Mouse (Mus musculus): Measurements from ENCODE around the gene Atg4d. TPM values are rescaled to one million over a fixed set of nuclear protein-coding genes. Genes with fewer than 3 reads are reported as not detected.

The Atg4d gene
- polyA plus RNA-seq (2017; shearing (Covaris generic)), result 63.6 TPM

DNA sequence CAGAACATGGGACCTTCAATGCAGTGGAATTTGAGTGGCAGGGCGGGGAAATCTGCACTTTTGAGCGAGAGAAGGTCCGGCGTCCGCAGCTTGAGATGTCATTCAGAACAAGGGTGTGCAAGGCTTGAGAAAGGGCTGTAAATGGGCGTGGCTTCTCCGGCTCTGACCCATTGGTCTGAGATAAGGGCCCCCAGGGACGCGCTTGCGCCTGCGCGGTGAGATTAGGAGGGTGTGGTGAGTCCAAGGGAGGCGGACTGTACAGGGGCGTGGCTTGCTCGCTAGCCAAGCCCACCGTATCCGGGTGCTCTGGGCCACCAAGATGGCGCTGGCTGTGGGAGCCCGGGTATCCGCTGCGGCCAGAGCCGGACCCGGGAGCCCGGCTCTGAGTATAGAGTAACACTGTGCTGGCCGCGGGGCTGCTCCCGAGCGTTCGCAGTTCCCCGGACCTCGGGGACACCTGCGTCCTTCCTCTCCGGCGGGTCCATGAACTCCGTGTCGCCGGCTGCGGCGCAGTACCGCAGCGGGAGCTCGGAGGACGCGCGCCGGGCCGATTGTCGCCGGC is at the start of gene Atg4d:
Gene Atg4d, plus strand, starts transcription at position 294 of the 562 bp plus-strand sequence.

DNA sequence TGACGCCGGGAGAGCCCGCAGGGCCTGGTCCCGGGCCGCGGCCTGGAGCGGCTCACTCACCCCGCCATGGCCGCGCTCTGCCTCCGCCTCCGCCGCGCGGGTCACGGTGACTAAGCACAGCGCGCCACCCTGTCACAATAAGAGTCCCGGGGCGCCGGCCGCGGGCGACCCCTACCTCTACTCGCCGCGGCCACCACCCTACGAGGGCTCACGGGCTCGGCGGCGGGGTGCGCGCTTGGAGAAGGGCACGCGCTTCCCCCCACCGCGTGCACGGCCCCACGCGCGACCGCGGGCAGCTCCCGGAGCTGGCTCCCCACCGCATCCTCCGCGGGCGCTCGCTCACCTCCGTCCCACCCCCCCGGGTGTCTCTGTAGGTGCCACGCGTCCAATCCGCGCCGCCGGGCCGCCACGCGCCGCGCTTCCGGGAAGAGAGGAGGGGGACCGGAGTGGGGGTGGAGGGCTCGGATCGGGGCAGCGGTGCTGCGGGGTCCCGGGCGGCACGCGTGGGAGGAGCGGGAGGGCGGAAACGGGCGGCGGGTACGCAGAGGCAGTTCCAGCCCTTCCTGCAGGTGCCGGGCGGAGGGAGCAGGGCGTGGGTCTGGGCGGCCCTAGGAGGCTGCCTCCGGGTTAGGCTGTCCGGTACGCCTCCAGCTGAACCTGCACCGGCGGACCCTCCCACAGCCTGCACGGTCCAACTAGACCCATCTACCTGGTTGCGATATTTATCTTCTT is 26.2 kb upstream of the Atg4d start, which contains the start of gene Keap1:
Gene Keap1, minus strand, starts transcription at position 629 of the 732 bp plus-strand sequence.

DNA sequence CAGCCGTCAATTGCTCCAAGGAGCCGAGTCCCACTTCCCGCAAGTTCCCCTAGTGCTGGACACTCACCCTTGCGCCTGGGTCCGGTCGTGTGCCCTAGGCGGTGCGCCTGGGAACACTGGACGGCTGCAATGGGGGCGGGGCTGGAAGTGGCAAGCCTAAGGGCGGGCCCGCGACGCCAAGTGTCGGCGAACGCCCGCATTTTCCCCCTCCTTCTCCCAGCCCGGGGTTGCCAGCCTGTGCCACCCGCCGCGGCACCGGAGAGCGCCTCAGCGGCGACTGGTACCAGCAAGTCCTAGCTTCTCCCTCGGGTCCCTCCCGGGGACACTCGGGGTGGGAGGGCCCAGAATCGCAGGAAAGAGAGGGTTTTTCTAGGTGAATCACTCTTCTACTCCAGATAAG is 16.8 kb upstream of the Atg4d start, which contains the start of gene S1pr5:
Gene S1pr5, minus strand, starts transcription at position 118 of the 400 bp plus-strand sequence.

DNA sequence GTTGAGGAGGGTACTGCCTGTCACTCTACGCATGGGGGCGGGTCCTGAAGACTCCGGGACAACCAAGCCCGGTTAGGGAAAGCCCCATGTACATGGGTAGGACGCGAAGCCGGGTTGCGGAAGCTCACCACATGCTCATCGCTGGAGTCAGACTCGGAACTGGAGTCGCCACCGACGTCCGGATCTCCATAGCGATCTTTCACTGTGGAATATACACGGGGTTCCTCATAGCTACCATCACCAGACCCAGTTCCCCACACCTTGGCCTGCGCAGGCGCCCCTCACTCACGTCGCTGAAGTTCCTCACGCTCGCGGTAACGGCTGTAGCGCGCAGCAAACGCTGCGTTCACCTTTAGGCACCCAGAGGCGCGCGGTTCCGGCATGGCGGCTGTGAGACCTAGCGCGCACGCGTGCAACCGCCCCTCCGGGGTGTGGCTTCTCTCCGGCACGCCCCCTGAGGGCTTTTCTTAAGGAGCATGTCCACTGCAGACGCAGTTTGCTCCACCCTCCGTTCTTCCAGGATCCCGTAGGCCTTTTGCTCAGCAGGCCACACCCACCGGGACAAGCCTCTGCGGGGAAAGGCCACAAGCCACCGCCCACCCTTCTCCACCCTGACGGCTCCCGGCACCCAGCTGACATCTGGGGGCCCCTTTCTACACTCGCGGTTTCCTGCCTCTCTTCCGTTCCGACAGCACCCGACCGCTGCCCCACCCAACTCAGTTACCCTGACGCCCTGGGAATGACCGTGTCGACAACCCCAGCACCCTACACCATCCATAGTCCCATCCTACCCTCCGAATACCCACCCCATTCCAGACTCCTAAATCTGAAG is 22.7 kb downstream of the Atg4d start, which contains the start of gene Kri1:
Gene Kri1, minus strand, starts transcription at position 399 of the 832 bp plus-strand sequence.

DNA sequence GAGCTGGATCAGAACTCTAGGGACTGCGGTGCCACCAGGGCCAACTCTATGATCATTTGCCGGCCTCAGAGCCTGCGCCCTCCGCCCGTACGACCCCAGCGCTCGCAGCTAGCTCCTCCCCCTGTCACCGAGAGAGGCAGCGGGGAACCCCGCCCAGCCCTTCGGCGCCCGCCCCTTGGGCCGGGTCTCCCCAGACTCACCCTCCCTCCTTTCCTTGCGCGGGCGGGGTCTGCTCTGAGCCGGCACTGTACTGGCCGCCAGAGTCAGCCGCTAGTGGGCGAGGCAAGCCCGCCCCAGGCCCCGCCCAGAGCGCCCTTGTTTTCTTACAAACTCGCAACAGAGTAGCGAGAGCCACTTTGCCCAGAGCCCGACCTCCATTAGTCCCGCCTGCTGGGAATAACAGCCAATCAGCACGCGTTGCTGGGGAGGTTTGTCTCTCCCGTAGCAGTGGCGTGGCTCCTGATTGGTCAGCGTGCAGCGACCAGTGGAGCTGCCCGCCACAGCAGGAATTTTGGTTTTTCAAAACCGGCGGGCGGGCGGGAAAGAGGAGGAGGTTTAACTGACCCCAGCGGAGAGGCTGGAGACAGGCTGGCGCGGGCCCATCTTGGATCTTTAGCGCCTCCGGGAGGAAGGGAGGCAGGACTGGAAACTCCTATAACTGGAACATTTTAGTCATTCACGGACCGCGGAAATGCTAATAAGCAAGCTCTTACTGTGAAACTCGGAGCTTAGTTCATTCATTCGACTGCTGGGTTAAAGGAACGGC is 26.1 kb downstream of the Atg4d start, which contains the start of gene Cdkn2d:
Gene Cdkn2d, minus strand, starts transcription at position 386 of the 766 bp plus-strand sequence.

DNA sequence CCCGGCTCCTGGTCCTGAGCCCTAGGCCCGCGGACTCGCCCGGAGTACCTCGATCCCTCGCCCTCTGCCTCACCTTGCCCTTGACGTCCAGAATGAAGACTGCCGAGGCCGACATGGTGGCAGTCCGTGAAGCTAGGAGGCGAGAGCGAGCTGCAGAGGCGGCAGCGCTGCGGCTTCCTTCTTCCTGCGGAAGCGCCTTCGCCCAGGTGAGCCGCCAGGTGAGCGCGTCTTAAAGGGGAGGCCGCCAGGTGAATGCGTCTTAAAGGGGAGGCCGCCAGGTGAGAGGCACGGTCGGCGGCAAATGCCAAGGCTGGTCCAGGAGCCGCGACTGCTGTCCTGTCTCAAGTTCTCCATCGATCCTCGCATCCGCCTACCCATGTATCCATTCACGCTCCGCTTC is 47.0 kb downstream of the Atg4d start, which contains the start of gene Ap1m2:
Gene Ap1m2, minus strand, starts transcription at position 204 of the 400 bp plus-strand sequence.

DNA sequence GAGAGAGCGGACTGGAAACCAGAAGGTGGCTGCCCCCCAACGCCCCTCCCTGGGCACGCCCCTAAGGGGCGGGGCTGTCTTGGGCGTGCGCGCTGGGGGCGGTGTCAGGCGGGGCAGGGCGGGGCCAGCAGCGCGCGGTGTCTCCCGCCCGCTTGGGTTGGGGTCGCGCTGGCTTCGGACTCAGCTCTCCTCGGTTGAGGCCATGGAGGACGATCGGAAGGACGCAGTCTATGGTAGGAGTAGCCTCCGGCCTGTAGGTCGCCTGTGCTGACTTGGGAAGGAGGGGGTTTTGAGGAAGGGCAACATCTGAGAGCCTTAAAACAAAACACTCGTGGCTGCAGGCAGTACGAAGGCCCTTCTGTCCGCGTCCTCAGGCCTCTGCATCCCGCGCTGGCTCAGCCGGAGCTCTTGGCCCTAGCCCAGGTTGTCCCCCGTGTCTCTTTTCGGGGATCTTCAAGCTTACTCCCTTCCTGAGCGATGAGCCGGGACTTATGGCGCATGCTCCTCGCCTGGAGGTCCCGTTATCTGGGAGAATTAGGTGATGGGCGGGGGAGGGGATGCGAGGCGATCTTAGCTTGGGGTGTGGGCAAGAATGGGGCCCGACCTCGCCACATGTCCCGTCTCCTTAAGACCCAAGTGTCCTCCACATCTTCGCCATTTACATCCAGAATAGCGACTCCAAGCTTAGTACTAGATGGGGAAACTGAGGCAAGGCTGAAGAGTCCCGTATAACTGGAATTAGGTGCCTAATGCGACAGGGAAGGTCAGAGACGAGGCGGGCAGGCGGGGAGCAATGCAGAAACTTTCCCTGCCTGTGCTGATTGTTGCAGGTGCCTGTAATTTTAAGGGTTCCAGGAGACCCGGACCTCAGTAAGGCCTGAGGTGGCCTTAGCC is 55.8 kb downstream of the Atg4d start, which contains the start of gene Slc44a2:
Gene Slc44a2, plus strand, starts transcription at position 80 of the 894 bp plus-strand sequence.

Other genes starting within 250 kb of the Atg4d start
- 132 TPM for gene Icam1, start 249.3 kb upstream of the Atg4d start, polyA plus RNA-seq (2017; shearing (Covaris generic))
- 1.9 TPM for gene Icam4, start 235.9 kb upstream of the Atg4d start, polyA plus RNA-seq (2017; shearing (Covaris generic))
- gene Icam5, start 233.2 kb upstream of the Atg4d start, polyA plus RNA-seq (2017; shearing (Covaris generic)), result 0.79 TPM
- gene Zglp1, start 198.2 kb upstream of the Atg4d start, polyA plus RNA-seq (2017; shearing (Covaris generic)), result not detected
- 0.20 TPM for gene Gm49373, start 192.2 kb upstream of the Atg4d start, polyA plus RNA-seq (2017; shearing (Covaris generic))
- gene Fdx1l, start 191.7 kb upstream of the Atg4d start, polyA plus RNA-seq (2017; shearing (Covaris generic)), result 35.0 TPM
- gene Gm38431, start 173.3 kb upstream of the Atg4d start, polyA plus RNA-seq (2017; shearing (Covaris generic)), result 6.8 TPM
- 73.3 TPM for gene Raver1, start 173.3 kb upstream of the Atg4d start, polyA plus RNA-seq (2017; shearing (Covaris generic))
- 118 TPM for gene Tyk2, start 134.1 kb upstream of the Atg4d start, polyA plus RNA-seq (2017; shearing (Covaris generic))
- gene Cdc37, start 115.3 kb upstream of the Atg4d start, polyA plus RNA-seq (2017; shearing (Covaris generic)), result 330 TPM
- 0.72 TPM for gene Pde4a, start 99.6 kb upstream of the Atg4d start, polyA plus RNA-seq (2017; shearing (Covaris generic))
- 39.3 TPM for gene Keap1, start 25.9 kb upstream of the Atg4d start, polyA plus RNA-seq (2017; shearing (Covaris generic))
- not detected for gene S1pr5, start 16.9 kb upstream of the Atg4d start, polyA plus RNA-seq (2017; shearing (Covaris generic))
- 37.6 TPM for gene Kri1, start 22.7 kb downstream of the Atg4d start, polyA plus RNA-seq (2017; shearing (Covaris generic))
- 104 TPM for gene Cdkn2d, start 26.1 kb downstream of the Atg4d start, polyA plus RNA-seq (2017; shearing (Covaris generic))
- 2.0 TPM for gene Ap1m2, start 47.0 kb downstream of the Atg4d start, polyA plus RNA-seq (2017; shearing (Covaris generic))
- 543 TPM for gene Slc44a2, start 55.4 kb downstream of the Atg4d start, polyA plus RNA-seq (2017; shearing (Covaris generic))
- gene Ilf3, start 102.6 kb downstream of the Atg4d start, polyA plus RNA-seq (2017; shearing (Covaris generic)), result 69.7 TPM
- 35.2 TPM for gene Qtrt1, start 146.5 kb downstream of the Atg4d start, polyA plus RNA-seq (2017; shearing (Covaris generic))
- gene Dnm2, start 159.6 kb downstream of the Atg4d start, polyA plus RNA-seq (2017; shearing (Covaris generic)), result 264 TPM
- gene Tmed1, start 245.0 kb downstream of the Atg4d start, polyA plus RNA-seq (2017; shearing (Covaris generic)), result 6.4 TPM